Mouse (Mus musculus) CD4-positive, CD25-positive, alpha-beta regulatory T cell, adult 2 months (primary cell): ENCODE results near the gene Pkd1l3.

Source experiments
- DNase-seq: peaks from one replicate; pipeline ENCODE4 v3.0.0-alpha.2; 2012; ENCODE audit warnings: low read depth, low spot score

The Pkd1l3 gene

DNA sequence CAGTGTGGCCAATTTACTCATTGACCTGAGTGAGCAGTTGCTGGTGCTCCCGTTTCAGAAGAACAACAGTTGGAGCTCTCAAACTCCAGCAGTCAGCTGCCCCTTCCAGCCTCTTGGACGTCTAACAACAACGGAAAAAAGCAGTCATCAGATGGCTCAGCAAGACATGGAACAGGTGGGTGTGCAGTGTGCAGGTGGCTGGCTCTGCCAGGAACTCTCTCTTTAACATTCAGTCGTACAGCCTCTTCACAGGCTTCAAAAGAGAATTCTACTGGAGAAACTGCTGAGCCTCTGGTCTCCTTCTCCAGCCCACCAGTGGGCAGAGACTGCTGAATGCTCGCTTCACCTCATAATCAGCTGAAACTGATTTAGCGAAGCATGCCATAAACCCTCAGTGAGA lies 14.3 kb downstream of the Pkd1l3 start:
- DNase-seq, result no peak

DNA sequence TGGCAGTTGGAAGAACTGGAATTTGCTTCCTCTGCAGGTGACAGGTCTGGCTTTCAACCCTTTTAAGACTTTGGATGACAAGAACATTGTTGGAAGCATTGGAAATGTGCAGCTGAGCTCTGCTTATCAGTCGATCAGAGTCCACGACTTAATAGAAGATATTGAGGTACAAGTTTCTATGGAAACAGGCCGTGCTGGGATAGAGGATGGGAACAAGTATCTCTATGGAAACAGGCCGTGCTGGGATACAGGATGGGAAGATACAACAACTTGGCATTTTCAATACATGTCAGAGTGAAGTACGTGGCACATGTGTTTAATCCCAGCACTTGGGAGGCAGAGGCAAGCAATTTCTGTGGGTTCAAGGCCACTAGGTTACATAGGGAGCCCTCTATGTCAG lies 18.2 kb downstream of the Pkd1l3 start:
- no peak for DNase-seq

- no peak for DNase-seq
Measured at GRCm38 (mm10) chr8:109635146-109635545, 20.8 kb downstream of the Pkd1l3 start.

- no peak for DNase-seq
Measured at GRCm38 (mm10) chr8:109638851-109639250, 24.5 kb downstream of the Pkd1l3 start.

GRCm38 (mm10) chr8:109640410-109640809 lies 26.1 kb downstream of the Pkd1l3 start:
- DNase-seq, result no peak

GRCm38 (mm10) chr8:109641236-109641635 lies 26.9 kb downstream of the Pkd1l3 start:
- no peak for DNase-seq

GRCm38 (mm10) chr8:109647331-109647730 lies 33.0 kb downstream of the Pkd1l3 start:
- no peak for DNase-seq

- no peak for DNase-seq
Measured at GRCm38 (mm10) chr8:109648469-109648868, 34.2 kb downstream of the Pkd1l3 start.

- no peak for DNase-seq
Measured at GRCm38 (mm10) chr8:109650801-109651200, 36.5 kb downstream of the Pkd1l3 start.

GRCm38 (mm10) chr8:109656860-109657259 lies 42.5 kb downstream of the Pkd1l3 start:
- no peak for DNase-seq

GRCm38 (mm10) chr8:109662328-109662727 lies 48.0 kb downstream of the Pkd1l3 start:
- DNase-seq, result no peak

GRCm38 (mm10) chr8:109666616-109667015 lies 52.3 kb downstream of the Pkd1l3 start:
- no peak for DNase-seq

GRCm38 (mm10) chr8:109672656-109673055 lies 58.3 kb downstream of the Pkd1l3 start:
- no peak for DNase-seq

GRCm38 (mm10) chr8:109673596-109673995 lies 59.3 kb downstream of the Pkd1l3 start:
- no peak for DNase-seq

GRCm38 (mm10) chr8:109675896-109676643 lies 61.8 kb downstream of the Pkd1l3 start:
- no peak for DNase-seq

- no peak for DNase-seq
Measured at GRCm38 (mm10) chr8:109681535-109681934, 67.2 kb downstream of the Pkd1l3 start.

GRCm38 (mm10) chr8:109682120-109682519 lies 67.8 kb downstream of the Pkd1l3 start:
- no peak for DNase-seq

GRCm38 (mm10) chr8:109687248-109687647 lies 72.9 kb downstream of the Pkd1l3 start:
- DNase-seq, result no peak

DNA sequence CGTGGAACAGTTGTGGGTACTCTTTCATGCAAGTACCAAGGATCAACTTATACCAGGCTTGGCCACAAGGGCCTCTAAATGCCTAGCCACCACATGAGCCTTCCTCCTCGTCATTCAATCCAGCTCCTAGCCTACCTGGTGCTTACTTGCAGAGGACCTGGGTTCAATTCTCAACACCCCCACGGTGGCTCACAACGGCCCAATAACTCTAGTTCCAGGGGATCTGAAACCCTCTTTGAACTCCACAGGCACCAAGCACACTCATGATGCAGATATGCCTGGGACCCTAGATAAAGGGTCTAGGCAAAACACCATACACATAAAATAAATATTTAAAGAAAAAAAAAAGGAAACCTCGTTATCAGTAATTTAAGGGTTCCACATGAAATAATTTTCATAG lies 77.5 kb downstream of the Pkd1l3 start:
- DNase-seq, result peak; percentile 68

GRCm38 (mm10) chr8:109692443-109693145 lies 78.3 kb downstream of the Pkd1l3 start:
- no peak for DNase-seq

DNA sequence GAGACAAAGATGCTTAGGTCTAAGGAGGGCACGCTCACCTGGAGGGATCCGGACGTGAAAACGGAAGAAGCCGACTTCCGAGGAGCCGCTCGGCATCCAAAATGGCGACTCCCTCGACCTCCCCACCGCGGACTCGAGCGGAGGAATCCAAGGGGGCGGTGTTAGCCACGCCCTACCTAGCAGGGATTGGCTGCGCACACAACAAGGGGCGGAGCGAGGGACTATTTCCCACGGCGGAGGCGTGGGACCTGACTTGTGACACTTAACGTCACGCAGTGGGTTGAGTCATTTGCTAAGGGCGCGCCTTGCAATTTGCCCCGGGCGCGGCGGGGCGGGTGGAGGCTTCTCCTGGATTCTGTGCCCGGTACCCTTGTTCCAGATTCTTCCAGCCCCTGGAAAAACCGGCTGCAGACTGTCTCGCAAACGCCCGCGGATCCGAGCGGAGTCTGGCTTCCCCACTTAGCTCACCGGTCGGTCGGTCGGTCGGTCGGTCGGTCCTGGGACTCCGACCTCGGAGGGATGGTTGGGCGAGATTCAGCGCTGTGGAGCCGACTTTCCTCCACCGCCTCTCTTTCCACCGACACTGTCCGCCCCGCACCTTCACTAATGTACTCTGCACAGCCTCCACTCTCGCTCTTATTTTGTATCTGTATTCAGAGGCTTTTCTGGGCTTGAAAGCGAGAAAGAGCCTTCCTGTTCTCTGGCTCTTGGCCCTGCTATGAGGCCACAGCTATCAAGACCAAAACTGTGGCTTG lies 79.0 kb downstream of the Pkd1l3 start, which contains the start of gene Ist1:
Gene Ist1 (minus strand): TSS at position 115 of the 755 bp plus-strand sequence.
- DNase-seq, result peak; percentile 100

DNA sequence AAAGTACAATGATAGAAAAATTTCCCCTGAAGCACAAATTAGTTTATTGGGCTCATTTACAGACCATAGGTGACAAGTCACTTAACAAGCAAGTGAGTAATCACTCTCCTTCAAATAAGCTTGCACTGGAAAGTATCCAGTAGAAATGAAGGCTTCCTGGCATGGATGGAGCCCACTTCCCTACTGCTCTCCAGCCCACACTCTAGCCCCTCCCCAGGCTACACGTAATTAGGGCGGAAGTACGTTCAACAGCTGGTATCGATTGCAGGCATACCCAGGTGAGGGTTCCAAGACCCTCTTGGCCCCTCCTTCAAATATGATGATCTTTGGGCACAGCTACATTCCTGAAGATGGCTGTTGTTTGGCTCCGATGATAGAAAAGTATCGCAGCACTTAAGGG lies 79.8 kb downstream of the Pkd1l3 start:
- peak; percentile 10 for DNase-seq
